Mouse (Mus musculus) E14TG2a.4 (cell line): Measurements from ENCODE around the gene Dock8.

ENCODE experiments used
- H3K27me3 ChIP-seq: 2 replicates; pipeline ENCODE4 v1.6.1; 2014; ENCODE audit warnings: low read length, control low read depth; ENCODE audit not compliant: insufficient read depth
- H3K36me3 ChIP-seq: 2 replicates; pipeline ENCODE4 v1.6.1; 2014; ENCODE audit warnings: low read length, control low read depth; ENCODE audit not compliant: insufficient read depth
- H3K4me1 ChIP-seq: replicated peaks from 2 replicates; pipeline ENCODE4 v1.6.1; 2014; ENCODE audit warnings: low read depth, low read length, control low read depth
- H3K4me3 ChIP-seq: replicated peaks from 2 replicates; pipeline ENCODE4 v1.5.1; 2014; ENCODE audit warnings: mild to moderate bottlenecking, low read length
- H3K9me3 ChIP-seq: 2 replicates; pipeline ENCODE4 v1.6.1; 2014; ENCODE audit warnings: low read length, control low read depth
- CTCF ChIP-seq: conservative IDR thresholded peaks from 2 replicates; pipeline ENCODE4 v1.5.1; 2014; ENCODE audit warnings: low read length
- NANOG ChIP-seq: IDR thresholded peaks from 2 replicates; pipeline ENCODE4 v1.6.1; 2014; ENCODE audit warnings: borderline replicate concordance, low read length, mixed read lengths
- POU5F1 ChIP-seq: IDR thresholded peaks from 2 replicates; pipeline ENCODE4 v1.6.1; 2014; ENCODE audit warnings: low read length, borderline replicate concordance

Gene Dock8

GRCm38 (mm10) chr19:25208596-25209110 is 209.3 kb downstream of the Dock8 start:
- H3K9me3 ChIP-seq = no peaks in the 10 kb centered on the region
- peaks cover 18% of the 10 kb centered on the region for H3K27me3 ChIP-seq
- TF ChIP-seq NANOG (no peak), CTCF (no peak), POU5F1 (no peak)
- H3K4me3 ChIP-seq = peak overlapping the region; percentile 61
- peaks cover 48% of the 10 kb centered on the region for H3K4me1 ChIP-seq
- no peaks in the 10 kb centered on the region for H3K36me3 ChIP-seq

DNA sequence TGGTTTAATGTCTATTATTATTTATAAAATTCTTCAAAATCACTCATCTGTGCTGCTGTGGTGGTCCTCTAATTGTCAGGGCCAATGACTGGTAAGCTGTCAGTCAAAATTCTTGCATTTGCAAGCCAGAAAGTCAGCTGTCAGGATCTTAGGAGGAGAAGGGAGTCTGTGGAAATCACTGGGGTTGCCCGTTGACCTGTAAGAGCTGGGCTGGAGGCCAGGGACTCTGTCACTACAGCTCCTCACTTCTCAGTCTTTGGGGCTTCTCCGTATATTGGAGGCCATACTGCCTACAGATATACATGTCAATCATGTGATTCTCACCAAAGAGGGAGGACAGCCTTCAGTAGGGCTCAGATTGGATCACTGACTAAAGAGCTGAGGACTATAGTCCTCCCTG is 221.3 kb downstream of the Dock8 start:
- Histone ChIP-seq H3K4me3 (no peak overlapping the region), H3K27me3 (no peaks in the 10 kb centered on the region), H3K9me3 (no peaks in the 10 kb centered on the region), H3K4me1 (peaks cover 19% of the 10 kb centered on the region), H3K36me3 (no peaks in the 10 kb centered on the region)
- TF ChIP-seq NANOG (no peak), CTCF (no peak), POU5F1 (no peak)

DNA sequence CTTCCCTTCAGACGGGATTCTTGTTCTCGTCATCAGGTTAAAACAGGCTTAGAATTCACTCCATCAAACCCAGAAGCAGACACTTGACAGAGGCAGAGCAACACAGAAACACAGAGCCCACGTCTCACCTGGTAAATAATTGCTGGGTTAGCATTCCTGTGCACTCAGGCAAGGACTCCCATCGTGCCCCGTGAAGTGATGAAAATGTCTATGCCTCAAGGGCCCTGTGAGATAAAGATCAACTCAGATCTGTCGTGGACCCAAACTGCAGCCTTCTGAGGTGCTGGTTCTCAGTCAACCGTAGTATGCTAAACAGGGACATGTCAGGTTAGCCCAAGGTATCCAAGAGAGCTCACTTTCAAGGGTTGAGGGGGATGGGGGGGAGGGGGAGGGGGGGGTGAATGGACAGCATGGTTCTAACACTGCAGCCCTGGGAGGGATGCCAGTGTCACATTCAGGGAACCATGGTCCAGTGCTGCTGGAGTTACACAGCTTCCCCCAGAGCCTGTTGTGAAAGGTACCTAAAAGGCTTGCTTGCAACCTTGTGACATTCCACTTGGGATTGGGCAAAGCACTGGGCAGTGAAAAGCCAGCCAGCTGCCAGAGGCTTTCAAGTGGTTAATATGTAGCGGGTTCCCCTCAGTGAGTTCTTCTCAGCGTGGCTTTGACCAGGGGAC is 222.8 kb downstream of the Dock8 start:
- peaks cover 15% of the 10 kb centered on the region for H3K4me1 ChIP-seq
- H3K9me3 ChIP-seq = no peaks in the 10 kb centered on the region
- no peaks in the 10 kb centered on the region for H3K36me3 ChIP-seq
- TF ChIP-seq POU5F1 (no peak), CTCF (no peak), NANOG (no peak)
- no peak overlapping the region for H3K4me3 ChIP-seq
- H3K27me3 ChIP-seq = no peaks in the 10 kb centered on the region

DNA sequence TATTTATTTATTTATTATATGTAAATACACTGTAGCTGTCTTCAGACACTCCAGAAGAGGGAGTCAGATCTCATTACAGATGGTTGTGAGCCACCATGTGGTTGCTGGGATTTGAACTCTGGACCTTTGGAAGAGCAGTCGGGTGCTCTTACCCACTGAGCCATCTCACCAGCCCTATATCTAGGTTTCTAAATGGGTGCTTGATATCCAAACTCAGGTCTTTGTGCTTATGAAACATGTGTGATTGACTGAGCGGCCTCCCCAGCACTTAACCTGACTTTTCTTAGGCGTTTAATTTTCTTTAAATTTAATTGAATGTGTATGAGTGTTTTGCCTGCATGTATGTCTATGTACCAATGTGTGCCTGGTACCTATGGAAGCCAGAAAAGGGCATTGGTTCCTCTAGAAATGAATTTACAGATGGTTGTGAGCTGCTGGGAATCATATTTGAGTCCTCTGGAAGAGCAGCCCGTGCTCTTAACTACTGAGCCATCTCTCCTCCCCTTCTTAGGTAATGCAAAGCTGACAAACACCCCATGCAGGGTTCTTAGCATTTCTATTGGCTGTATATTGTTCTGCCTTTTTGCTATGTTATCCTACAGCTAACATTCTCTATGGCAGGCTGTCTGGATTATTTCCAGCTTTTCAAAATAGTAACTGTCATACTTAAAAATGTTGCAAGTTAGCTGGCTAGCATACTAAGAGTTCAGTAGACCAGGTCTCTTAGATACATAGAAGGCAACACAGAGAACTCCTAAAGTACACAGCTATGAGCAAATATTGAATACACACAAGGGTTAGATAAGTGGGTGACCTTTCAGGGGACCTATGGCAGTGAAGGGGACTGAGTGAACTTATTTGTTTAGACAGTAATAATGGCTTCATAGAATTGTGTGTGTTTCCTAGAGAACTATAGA is 231.0 kb downstream of the Dock8 start:
- H3K4me3 ChIP-seq = no peak overlapping the region
- TF ChIP-seq NANOG = no peak

DNA sequence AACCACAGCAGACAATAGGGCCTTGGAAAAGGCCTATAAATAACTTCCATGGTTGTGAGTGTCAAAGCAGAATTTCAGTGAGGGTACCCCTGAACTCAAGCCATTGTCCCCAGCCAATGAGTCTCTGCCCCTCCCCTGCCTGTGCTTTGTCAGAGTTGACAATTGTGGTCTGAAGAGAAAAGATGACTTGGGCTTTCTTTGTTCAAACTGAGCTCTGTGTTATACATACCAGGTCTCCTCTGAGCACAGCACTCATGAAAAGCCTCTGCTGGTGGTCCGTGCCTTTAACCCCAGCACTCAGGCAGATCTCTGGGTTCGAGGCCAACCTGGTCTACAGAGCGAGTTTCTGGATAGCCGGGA is 231.6 kb downstream of the Dock8 start:
- TF ChIP-seq NANOG (no peak), CTCF (no peak), POU5F1 (no peak)
- no peaks in the 10 kb centered on the region for H3K9me3 ChIP-seq

More for the DNA sequence above, 231.0 kb downstream of the Dock8 start:
- Histone ChIP-seq H3K27me3 (peaks cover 4% of the 10 kb centered on the region), H3K9me3 (no peaks in the 10 kb centered on the region), H3K4me1 (peaks cover 26% of the 10 kb centered on the region), H3K36me3 (no peaks in the 10 kb centered on the region)

GRCm38 (mm10) chr19:25232032-25232431 is 232.7 kb downstream of the Dock8 start:
- H3K36me3 ChIP-seq = no peaks in the 10 kb centered on the region
- H3K9me3 ChIP-seq = no peaks in the 10 kb centered on the region
- peaks cover 31% of the 10 kb centered on the region for H3K4me1 ChIP-seq
- no peak overlapping the region for H3K4me3 ChIP-seq
- peaks cover 12% of the 10 kb centered on the region for H3K27me3 ChIP-seq
- TF ChIP-seq NANOG = no peak
- no peak for TF ChIP-seq POU5F1
- no peak for TF ChIP-seq CTCF

More for the DNA sequence above, 231.6 kb downstream of the Dock8 start:
- no peak overlapping the region for H3K4me3 ChIP-seq
- H3K4me1 ChIP-seq = peaks cover 27% of the 10 kb centered on the region
- no peaks in the 10 kb centered on the region for H3K36me3 ChIP-seq
- peaks cover 8% of the 10 kb centered on the region for H3K27me3 ChIP-seq

DNA sequence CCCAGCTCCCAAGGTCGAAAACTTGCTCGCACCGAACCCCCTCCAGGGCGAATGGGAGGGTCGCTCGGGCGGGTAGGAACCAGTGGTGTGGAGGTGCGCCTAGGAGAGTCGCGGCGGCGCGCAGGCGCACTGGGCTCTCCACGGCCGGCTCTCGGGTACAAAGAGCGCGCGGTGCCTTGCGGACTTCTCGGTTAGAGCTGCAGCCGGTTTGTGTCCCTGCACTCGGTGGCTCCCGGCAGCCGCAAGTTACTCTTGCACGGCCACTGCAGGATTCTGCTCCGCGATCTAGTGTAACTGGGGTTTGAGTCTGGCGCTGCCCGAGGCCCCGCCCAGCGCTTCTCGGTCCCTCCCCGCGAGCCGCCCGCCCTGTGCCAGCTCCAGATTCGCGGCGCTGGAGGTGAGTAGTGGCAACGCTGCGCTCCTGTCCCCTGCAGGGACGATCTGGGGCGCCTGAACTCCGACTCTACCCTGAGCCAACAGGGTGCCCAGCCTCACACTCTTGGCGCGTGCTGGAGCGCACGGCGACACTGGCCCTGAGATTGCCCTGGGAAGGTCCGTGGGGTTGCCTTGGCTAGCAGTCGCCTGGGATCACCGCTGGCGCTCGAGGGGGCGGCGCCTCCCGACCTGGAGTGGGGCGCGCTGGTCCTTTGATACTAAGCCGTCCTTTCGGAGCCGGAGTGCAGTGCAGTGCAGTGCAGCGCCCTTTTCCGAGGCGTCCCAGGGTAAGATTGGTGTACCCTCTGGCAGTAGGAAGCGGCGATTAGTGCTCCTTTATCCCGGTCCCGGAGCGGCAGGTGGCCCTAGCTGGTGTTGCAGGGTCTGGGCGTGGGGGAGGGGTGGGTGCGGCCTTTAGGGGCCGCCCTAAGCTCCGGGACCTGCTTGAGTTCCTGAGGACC is 237.5 kb downstream of the Dock8 start, which contains the start of gene Kank1:
Kank1 (plus strand) TSS at position 380 of the 896 bp plus-strand sequence.
- H3K9me3 ChIP-seq = no peaks in the 10 kb centered on the region
- peaks cover 31% of the 10 kb centered on the region for H3K4me1 ChIP-seq
- no peak for TF ChIP-seq CTCF
- no peaks in the 10 kb centered on the region for H3K36me3 ChIP-seq
- peaks cover 30% of the 10 kb centered on the region for H3K27me3 ChIP-seq
- peak within 1 kb of the TSS; percentile 93 for H3K4me3 ChIP-seq
